Mouse (Mus musculus): ENCODE results near the gene Phyhd1. TPM values are rescaled to one million over a fixed set of nuclear protein-coding genes. Genes with fewer than 3 reads are reported as not detected.

The Phyhd1 gene
- total and polyA plus RNA-seq, 2 experiments, result 97.7 to 154 TPM

GRCm38 (mm10) chr2:30319260-30319659 lies 53.3 kb downstream of the Phyhd1 start:
- H3K9ac ChIP-seq (ENCODE audit: low read depth, low read length), result no peak overlapping the region
- TF ChIP-seq POLR2A (IDR thresholded peaks at IDR 0.05; ENCODE audit: extremely low read depth, insufficient read depth, low read length), result no peak
- no peak for TF ChIP-seq CTCF (IDR thresholded peaks at IDR 0.05; ENCODE audit: low read depth, low read length)
- no peak overlapping the region for H3K27ac ChIP-seq (replicated peaks; ENCODE audit: insufficient read depth, low read depth, low read length)
- H3K27me3 ChIP-seq (ENCODE audit: control insufficient read depth, insufficient read depth, low read length), result no peaks in the 10 kb centered on the region
- peaks cover 41% of the 10 kb centered on the region for H3K36me3 ChIP-seq (ENCODE audit: control insufficient read depth, insufficient read depth, low read length)
- no peak for DNase-seq (ENCODE audit: extremely low read depth, low read depth, low spot score)
- WGBS, result 62% methylated on average over 4 of the region's 4 CpGs
- no peak overlapping the region for H3K4me3 ChIP-seq (ENCODE audit: insufficient read depth, low read depth, low read length)
- no peaks in the 10 kb centered on the region for H3K4me1 ChIP-seq (ENCODE audit: control insufficient read depth, insufficient read depth, low read length)
- H3K79me2 ChIP-seq (ENCODE audit: control insufficient read depth, insufficient read depth, low read length), result no peaks in the 10 kb centered on the region

DNA sequence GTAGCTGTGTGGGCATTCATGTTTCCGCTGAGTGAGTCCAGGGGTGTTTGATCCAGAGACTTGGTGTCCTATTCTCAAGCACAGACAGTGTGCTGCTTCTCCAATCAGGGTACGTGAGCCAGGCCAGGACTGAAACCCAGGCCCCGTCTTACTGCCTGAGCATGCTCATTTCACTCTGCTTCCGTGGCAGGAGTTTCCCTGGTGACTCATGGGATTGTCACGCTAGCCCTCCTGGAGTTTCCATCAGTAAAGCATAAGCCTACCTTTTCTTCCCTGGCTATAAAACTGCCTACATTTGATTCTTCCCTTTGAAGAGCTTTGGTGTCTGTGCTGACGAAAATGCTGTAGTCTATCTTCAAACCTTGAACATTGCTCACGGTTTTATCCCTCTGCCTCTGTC lies 57.1 kb downstream of the Phyhd1 start:
- Histone ChIP-seq H3K79me2 (ENCODE audit: control insufficient read depth, insufficient read depth, low read length) (no peaks in the 10 kb centered on the region), H3K36me3 (ENCODE audit: control insufficient read depth, insufficient read depth, low read length) (peaks cover 42% of the 10 kb centered on the region), H3K27me3 (ENCODE audit: control insufficient read depth, insufficient read depth, low read length) (no peaks in the 10 kb centered on the region), H3K27ac (replicated peaks; ENCODE audit: insufficient read depth, low read depth, low read length) (no peak overlapping the region), H3K4me1 (ENCODE audit: control insufficient read depth, insufficient read depth, low read length) (no peaks in the 10 kb centered on the region), H3K9ac (ENCODE audit: low read depth, low read length) (no peak overlapping the region), H3K4me3 (ENCODE audit: insufficient read depth, low read depth, low read length) (no peak overlapping the region)
- WGBS, result 91% methylated on average over 7 of the region's 7 CpGs
- TF ChIP-seq CTCF (IDR thresholded peaks at IDR 0.05; ENCODE audit: low read depth, low read length) (no peak), POLR2A (IDR thresholded peaks at IDR 0.05; ENCODE audit: extremely low read depth, insufficient read depth, low read length) (no peak)
- DNase-seq (ENCODE audit: extremely low read depth, low read depth, low spot score), result no peak

DNA sequence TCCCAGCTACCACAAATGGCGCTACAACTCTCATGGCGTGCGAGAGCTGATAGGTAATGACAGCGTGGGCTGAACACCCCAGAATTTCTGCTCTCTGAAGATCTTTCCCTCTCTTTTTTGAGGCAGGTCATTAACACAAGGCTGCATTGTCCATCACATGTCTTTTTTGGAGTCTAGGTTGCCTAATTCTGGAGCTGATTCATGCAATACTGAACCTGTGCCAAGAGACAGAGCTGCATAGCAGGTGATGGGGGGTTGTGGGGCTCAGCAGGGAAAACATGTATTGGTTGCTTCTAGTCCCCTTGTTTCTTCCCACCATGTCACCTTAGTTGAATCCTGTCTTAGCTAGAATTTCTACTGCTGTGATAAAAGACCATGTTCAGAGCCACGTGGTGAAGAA lies 59.3 kb downstream of the Phyhd1 start:
- no peak overlapping the region for H3K4me3 ChIP-seq (ENCODE audit: insufficient read depth, low read depth, low read length)
- H3K27ac ChIP-seq (replicated peaks; ENCODE audit: insufficient read depth, low read depth, low read length), result no peak overlapping the region
- H3K9ac ChIP-seq (ENCODE audit: low read depth, low read length), result no peak overlapping the region
- no peaks in the 10 kb centered on the region for H3K79me2 ChIP-seq (ENCODE audit: control insufficient read depth, insufficient read depth, low read length)
- no peaks in the 10 kb centered on the region for H3K4me1 ChIP-seq (ENCODE audit: control insufficient read depth, insufficient read depth, low read length)
- TF ChIP-seq CTCF (IDR thresholded peaks at IDR 0.05; ENCODE audit: low read depth, low read length), result no peak
- no peak for TF ChIP-seq POLR2A (IDR thresholded peaks at IDR 0.05; ENCODE audit: extremely low read depth, insufficient read depth, low read length)
- no peaks in the 10 kb centered on the region for H3K27me3 ChIP-seq (ENCODE audit: control insufficient read depth, insufficient read depth, low read length)
- peak; percentile 21 for DNase-seq (ENCODE audit: extremely low read depth, low read depth, low spot score)
- H3K36me3 ChIP-seq (ENCODE audit: control insufficient read depth, insufficient read depth, low read length), result peaks cover 42% of the 10 kb centered on the region
- WGBS, result 95% methylated on average over 5 of the region's 5 CpGs

GRCm38 (mm10) chr2:30327276-30327675 lies 61.3 kb downstream of the Phyhd1 start:
- Histone ChIP-seq H3K79me2 (ENCODE audit: control insufficient read depth, insufficient read depth, low read length) (no peaks in the 10 kb centered on the region), H3K36me3 (ENCODE audit: control insufficient read depth, insufficient read depth, low read length) (peaks cover 44% of the 10 kb centered on the region)
- 92% methylated on average over 7 of the region's 7 CpGs for WGBS

GRCm38 (mm10) chr2:30328791-30329190 lies 62.8 kb downstream of the Phyhd1 start:
- H3K36me3 ChIP-seq (ENCODE audit: control insufficient read depth, insufficient read depth, low read length), result peaks cover 38% of the 10 kb centered on the region
- no peaks in the 10 kb centered on the region for H3K4me1 ChIP-seq (ENCODE audit: control insufficient read depth, insufficient read depth, low read length)
- TF ChIP-seq CTCF (IDR thresholded peaks at IDR 0.05; ENCODE audit: low read depth, low read length) (no peak), POLR2A (IDR thresholded peaks at IDR 0.05; ENCODE audit: extremely low read depth, insufficient read depth, low read length) (no peak)
- no peak overlapping the region for H3K9ac ChIP-seq (ENCODE audit: low read depth, low read length)
- H3K4me3 ChIP-seq (ENCODE audit: insufficient read depth, low read depth, low read length), result no peak overlapping the region
- no peak overlapping the region for H3K27ac ChIP-seq (replicated peaks; ENCODE audit: insufficient read depth, low read depth, low read length)
- H3K79me2 ChIP-seq (ENCODE audit: control insufficient read depth, insufficient read depth, low read length), result no peaks in the 10 kb centered on the region
- WGBS, result 73% methylated on average over 3 of the region's 3 CpGs
- no peaks in the 10 kb centered on the region for H3K27me3 ChIP-seq (ENCODE audit: control insufficient read depth, insufficient read depth, low read length)
- no peak for DNase-seq (ENCODE audit: extremely low read depth, low read depth, low spot score)

More at GRCm38 (mm10) chr2:30327276-30327675, 61.3 kb downstream of the Phyhd1 start:
- TF ChIP-seq CTCF (IDR thresholded peaks at IDR 0.05; ENCODE audit: low read depth, low read length) (no peak), POLR2A (IDR thresholded peaks at IDR 0.05; ENCODE audit: extremely low read depth, insufficient read depth, low read length) (no peak)
- H3K9ac ChIP-seq (ENCODE audit: low read depth, low read length), result no peak overlapping the region
- H3K4me3 ChIP-seq (ENCODE audit: insufficient read depth, low read depth, low read length), result no peak overlapping the region
- no peaks in the 10 kb centered on the region for H3K4me1 ChIP-seq (ENCODE audit: control insufficient read depth, insufficient read depth, low read length)
- H3K27ac ChIP-seq (replicated peaks; ENCODE audit: insufficient read depth, low read depth, low read length), result no peak overlapping the region
- DNase-seq (ENCODE audit: extremely low read depth, low read depth, low spot score), result no peak
- no peaks in the 10 kb centered on the region for H3K27me3 ChIP-seq (ENCODE audit: control insufficient read depth, insufficient read depth, low read length)

Other genes with a start within 250 kb of the Phyhd1 start
- gene Wdr34, start 217.3 kb upstream of the Phyhd1 start, total RNA-seq (2014; rRNA removed), result 5.5 and 7.5 TPM in 2 replicates
- gene Wdr34, start 217.3 kb upstream of the Phyhd1 start, polyA plus RNA-seq (2012; rRNA removed), result 9.7 and 10.3 TPM in 2 replicates
- gene Set, start 208.8 kb upstream of the Phyhd1 start, total RNA-seq (2014; rRNA removed), result 64.2 and 85.1 TPM in 2 replicates
- 25.9 and 26.3 TPM in 2 replicates for gene Set, start 208.8 kb upstream of the Phyhd1 start, polyA plus RNA-seq (2012; rRNA removed)
- 0.40 and 0.74 TPM in 2 replicates for gene Pkn3, start 188.5 kb upstream of the Phyhd1 start, total RNA-seq (2014; rRNA removed)
- gene Pkn3, start 188.5 kb upstream of the Phyhd1 start, polyA plus RNA-seq (2012; rRNA removed), result 0.96 and 1.5 TPM in 2 replicates
- gene Zdhhc12, start 172.6 kb upstream of the Phyhd1 start, total RNA-seq (2014; rRNA removed), result 16.8 and 26.1 TPM in 2 replicates
- 48.9 and 53.4 TPM in 2 replicates for gene Zdhhc12, start 172.6 kb upstream of the Phyhd1 start, polyA plus RNA-seq (2012; rRNA removed)
- 7.1 and 9.5 TPM in 2 replicates for gene Zer1, start 141.6 kb upstream of the Phyhd1 start, total RNA-seq (2014; rRNA removed)
- gene Zer1, start 141.6 kb upstream of the Phyhd1 start, polyA plus RNA-seq (2012; rRNA removed), result 25.4 and 27.1 TPM in 2 replicates
- gene Tbc1d13, start 132.5 kb upstream of the Phyhd1 start, total RNA-seq (2014; rRNA removed), result 25.8 and 26.6 TPM in 2 replicates
- 36.3 and 42.6 TPM in 2 replicates for gene Tbc1d13, start 132.5 kb upstream of the Phyhd1 start, polyA plus RNA-seq (2012; rRNA removed)
- gene Endog, start 94.7 kb upstream of the Phyhd1 start, total RNA-seq (2014; rRNA removed), result 78.7 and 101 TPM in 2 replicates
- gene Endog, start 94.7 kb upstream of the Phyhd1 start, polyA plus RNA-seq (2012; rRNA removed), result 122 and 132 TPM in 2 replicates
- gene Spout1, start 87.7 kb upstream of the Phyhd1 start, total RNA-seq (2014; rRNA removed), result 12.9 and 13.1 TPM in 2 replicates
- gene Spout1, start 87.7 kb upstream of the Phyhd1 start, polyA plus RNA-seq (2012; rRNA removed), result 14.0 and 14.9 TPM in 2 replicates
- 169 and 184 TPM in 2 replicates for gene Kyat1, start 60.4 kb upstream of the Phyhd1 start, total RNA-seq (2014; rRNA removed)
- gene Kyat1, start 60.4 kb upstream of the Phyhd1 start, polyA plus RNA-seq (2012; rRNA removed), result 267 and 378 TPM in 2 replicates
- 8.5 and 14.0 TPM in 2 replicates for gene Lrrc8a, start 28.5 kb upstream of the Phyhd1 start, total RNA-seq (2014; rRNA removed)
- gene Lrrc8a, start 28.5 kb upstream of the Phyhd1 start, polyA plus RNA-seq (2012; rRNA removed), result 22.6 and 24.1 TPM in 2 replicates
- 4.2 and 5.1 TPM in 2 replicates for gene Gm28035, start 25.6 kb upstream of the Phyhd1 start, total RNA-seq (2014; rRNA removed)
- 5.9 and 8.6 TPM in 2 replicates for gene Gm28035, start 25.6 kb upstream of the Phyhd1 start, polyA plus RNA-seq (2012; rRNA removed)
- not detected in 2 replicates for gene Gm28038, start 14.8 kb downstream of the Phyhd1 start, total RNA-seq (2014; rRNA removed)
- gene Gm28038, start 14.8 kb downstream of the Phyhd1 start, polyA plus RNA-seq (2012; rRNA removed), result not detected in 2 replicates
- gene Dolk, start 20.1 kb downstream of the Phyhd1 start, total RNA-seq (2014; rRNA removed), result 12.2 and 14.7 TPM in 2 replicates
- 20.3 and 20.6 TPM in 2 replicates for gene Dolk, start 20.1 kb downstream of the Phyhd1 start, polyA plus RNA-seq (2012; rRNA removed)
- gene Nup188, start 20.2 kb downstream of the Phyhd1 start, total RNA-seq (2014; rRNA removed), result 4.1 and 6.2 TPM in 2 replicates
- gene Nup188, start 20.2 kb downstream of the Phyhd1 start, polyA plus RNA-seq (2012; rRNA removed), result 6.0 and 9.6 TPM in 2 replicates
- 23.3 and 23.5 TPM in 2 replicates for gene Sh3glb2, start 93.1 kb downstream of the Phyhd1 start, total RNA-seq (2014; rRNA removed)
- 50.0 and 62.0 TPM in 2 replicates for gene Sh3glb2, start 93.1 kb downstream of the Phyhd1 start, polyA plus RNA-seq (2012; rRNA removed)
- gene Miga2, start 98.0 kb downstream of the Phyhd1 start, total RNA-seq (2014; rRNA removed), result 30.7 and 37.2 TPM in 2 replicates
- gene Miga2, start 98.0 kb downstream of the Phyhd1 start, polyA plus RNA-seq (2012; rRNA removed), result 46.5 and 52.2 TPM in 2 replicates
- gene Dolpp1, start 126.1 kb downstream of the Phyhd1 start, total RNA-seq (2014; rRNA removed), result 8.9 and 11.2 TPM in 2 replicates
- gene Dolpp1, start 126.1 kb downstream of the Phyhd1 start, polyA plus RNA-seq (2012; rRNA removed), result 44.8 and 47.3 TPM in 2 replicates
- gene Crat, start 149.6 kb downstream of the Phyhd1 start, total RNA-seq (2014; rRNA removed), result 9.2 and 24.3 TPM in 2 replicates
- 65.2 and 92.6 TPM in 2 replicates for gene Crat, start 149.6 kb downstream of the Phyhd1 start, polyA plus RNA-seq (2012; rRNA removed)
- 18.3 and 25.1 TPM in 2 replicates for gene Ptpa, start 149.8 kb downstream of the Phyhd1 start, total RNA-seq (2014; rRNA removed)
- 48.9 and 54.3 TPM in 2 replicates for gene Ptpa, start 149.8 kb downstream of the Phyhd1 start, polyA plus RNA-seq (2012; rRNA removed)
- 0.54 and 0.55 TPM in 2 replicates for gene Ier5l, start 208.0 kb downstream of the Phyhd1 start, total RNA-seq (2014; rRNA removed)
- gene Ier5l, start 208.0 kb downstream of the Phyhd1 start, polyA plus RNA-seq (2012; rRNA removed), result 1.1 TPM in 2 replicates

Measured in liver, adult 2 months (tissue).